Mouse (Mus musculus) liver, embryonic 14 days (tissue): Measurements from ENCODE around the gene Gm8332. TPM values are rescaled to one million over a fixed set of nuclear protein-coding genes. Genes with fewer than 3 reads are reported as not detected.

Source experiments
- polyA plus RNA-seq: library from polyadenylated mRNA; depleted of rRNA; stranded (reverse); fragments of >200 nt; gene quantifications from 2 replicates; pipeline ENCODE4 v1.2.3, GENCODE M21; 2012; rRNA removed

Gene Gm8332
- not detected in 2 replicates for polyA plus RNA-seq

DNA sequence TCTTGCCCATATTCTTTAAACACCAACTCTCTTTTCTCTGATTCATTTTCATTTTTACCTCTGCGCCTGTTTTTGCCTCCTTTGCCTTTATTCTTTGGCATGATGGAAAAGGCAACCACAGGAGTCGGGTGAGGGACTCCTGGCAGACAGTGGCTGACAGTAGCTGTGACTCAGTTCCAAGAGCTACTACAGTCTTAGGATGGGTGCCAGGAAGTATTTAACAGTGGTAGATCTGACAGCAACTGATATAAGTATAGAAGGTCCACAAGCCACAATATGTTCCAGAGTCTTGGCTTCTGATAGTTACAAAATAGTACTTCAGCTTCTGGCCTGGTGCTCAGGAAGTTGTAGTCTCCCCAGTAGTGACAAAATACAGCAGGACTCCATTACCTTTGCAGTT, at the start of gene Gm8332:
Gene Gm8332 (minus strand): TSS at position 101 of the 400 bp plus-strand sequence.

DNA sequence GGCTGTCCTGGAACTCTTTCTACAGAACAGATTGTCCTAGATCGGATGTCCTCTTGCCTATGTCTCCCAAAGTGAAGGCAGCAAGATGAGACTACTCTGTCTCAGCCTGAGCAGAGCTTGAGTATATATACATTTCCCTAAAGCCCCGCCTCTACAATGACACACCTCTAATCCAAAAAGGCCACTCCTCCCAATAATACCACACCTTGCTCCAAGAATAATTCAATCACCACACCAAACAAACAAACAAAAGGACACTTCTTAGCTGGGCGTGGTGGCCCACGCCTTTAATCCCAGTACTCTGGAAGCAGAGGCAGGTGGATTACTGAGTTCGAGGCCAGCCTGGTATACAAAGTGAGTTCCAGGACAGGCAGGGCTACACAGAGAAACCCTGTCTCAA, 24.5 kb upstream of the Gm8332 start, which contains the start of gene Gm5662:
Gene Gm5662 (minus strand): TSS at position 101 of the 400 bp plus-strand sequence.

Other genes with a start within 250 kb of the Gm8332 start
- gene Gm2075, start 238.3 kb downstream of the Gm8332 start, polyA plus RNA-seq: not detected in 2 replicates
- not detected in 2 replicates for gene Gm6803, start 231.3 kb downstream of the Gm8332 start, polyA plus RNA-seq
- not detected in 2 replicates for gene Gm2056, start 223.1 kb downstream of the Gm8332 start, polyA plus RNA-seq
- gene Gm16368, start 166.4 kb downstream of the Gm8332 start, polyA plus RNA-seq: not detected in 2 replicates
- gene Gm10436, start 68.0 kb downstream of the Gm8332 start, polyA plus RNA-seq: not detected in 2 replicates
- gene Gm5662, start 24.4 kb upstream of the Gm8332 start, polyA plus RNA-seq: not detected in 2 replicates
- gene Gm5039, start 73.9 kb upstream of the Gm8332 start, polyA plus RNA-seq: not detected in 2 replicates
- gene Adck1, start 110.5 kb upstream of the Gm8332 start, polyA plus RNA-seq: 5.3 and 6.5 TPM in 2 replicates